Mouse (Mus musculus) liver, embryonic 11.5 days (tissue): Measurements from ENCODE around the gene Adamts13. TPM values are rescaled to one million over a fixed set of nuclear protein-coding genes. Genes with fewer than 3 reads are reported as not detected.

Source experiments
- ATAC-seq: fragments of 200-750 bp; cut with Nextera tagmentation; replicated peaks from 2 replicates; pipeline ENCODE4 v1.8.0; 2017; ENCODE audit warnings: moderate number of reproducible peaks, mild to moderate bottlenecking, moderate TSS enrichment, moderate library complexity; ENCODE audit not compliant: low FRiP score
- DNase-seq: peaks from one replicate; pipeline ENCODE4 v3.0.0-alpha.2; 2017; ENCODE audit warnings: low spot score
- H3K27ac ChIP-seq: fragments of 300-500 bp; sonication (generic); 2 replicates; pipeline ENCODE4 v1.5.1; 2014; ENCODE audit warnings: mild to moderate bottlenecking, low read depth, low read length, control low read depth
- H3K27me3 ChIP-seq: fragments of 300-500 bp; sonication (generic); replicated peaks from 2 replicates; pipeline ENCODE4 v1.6.1; 2014; ENCODE audit warnings: low read length, mixed read lengths; ENCODE audit not compliant: control insufficient read depth, insufficient read depth
- H3K36me3 ChIP-seq: fragments of 300-500 bp; sonication (generic); 2 replicates; pipeline ENCODE4 v1.6.1; 2014; ENCODE audit warnings: mild to moderate bottlenecking, low read length, moderate library complexity, mixed read lengths; ENCODE audit not compliant: control insufficient read depth, insufficient read depth
- H3K4me1 ChIP-seq: fragments of 300-500 bp; sonication (generic); replicated peaks from 2 replicates; pipeline ENCODE4 v1.6.1; 2014; ENCODE audit warnings: low read length, mixed read lengths; ENCODE audit not compliant: control insufficient read depth, insufficient read depth
- H3K4me2 ChIP-seq: fragments of 300-500 bp; sonication (generic); 2 replicates; pipeline ENCODE4 v1.6.1; 2014; ENCODE audit warnings: mild to moderate bottlenecking, control low read depth, moderate library complexity
- H3K4me3 ChIP-seq: fragments of 300-500 bp; sonication (generic); 2 replicates; pipeline ENCODE4 v1.5.1; 2014; ENCODE audit warnings: low read depth, low read length, control low read depth
- H3K9ac ChIP-seq: fragments of 300-500 bp; sonication (generic); 2 replicates; pipeline ENCODE4 v1.6.1; 2014; ENCODE audit warnings: low read depth, low read length, control low read depth
- H3K9me3 ChIP-seq: fragments of 300-500 bp; sonication (generic); 2 replicates; pipeline ENCODE4 v1.6.1; 2016; ENCODE audit warnings: low read length, inconsistent platforms, mixed read lengths; ENCODE audit not compliant: control insufficient read depth
- WGBS: fragments of 180-500 bp; shearing (Covaris S2); extraction: QIAGEN DNeasy Blood & Tissue Kit; methylation state at CpG from one replicate; pipeline ENCODE4 v1.1.7; 2014; 5-methylcytosine and 5-hydroxymethylcytosine counted together
- polyA plus RNA-seq: library from polyadenylated mRNA; unstranded; fragments of >200 nt; fragmentation: Nextera tagmentation; extraction: Ambion mirVana; gene quantifications from 2 replicates; pipeline ENCODE4 v1.2.1, GENCODE M21; 2014

Adamts13 gene
- polyA plus RNA-seq, 1 experiment from 2014 or later, result 0.63 TPM

DNA sequence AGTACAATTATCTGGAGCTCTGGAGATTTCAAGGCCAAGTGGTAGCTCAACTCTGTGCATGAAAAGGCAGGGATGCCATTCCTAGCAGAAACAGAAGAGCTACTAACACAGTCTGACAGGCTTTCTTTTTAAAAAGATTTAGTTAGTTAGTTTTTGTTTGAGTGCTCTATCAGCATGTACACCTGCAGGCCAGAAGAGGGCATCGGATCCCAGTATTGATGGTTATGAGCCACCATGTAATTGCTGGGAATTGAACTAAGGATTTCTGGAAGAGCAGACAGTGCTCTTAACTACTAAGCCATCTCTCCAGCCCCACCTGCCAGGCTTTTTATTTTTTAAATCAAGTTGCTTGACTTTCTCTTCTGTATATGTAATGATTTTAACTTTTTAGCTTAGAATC, 24.3 kb downstream of the Adamts13 start:
- Histone ChIP-seq H3K4me1 (no peaks in the 10 kb centered on the region), H3K4me3 (no peak overlapping the region), H3K27ac (no peak overlapping the region), H3K9ac (no peak overlapping the region), H3K9me3 (no peaks in the 10 kb centered on the region), H3K36me3 (no peaks in the 10 kb centered on the region), H3K4me2 (no peak overlapping the region), H3K27me3 (no peaks in the 10 kb centered on the region)
- ATAC-seq, result no peak
- DNase-seq, result no peak
- 88% methylated on average over 1 of the region's 1 CpGs for WGBS

DNA sequence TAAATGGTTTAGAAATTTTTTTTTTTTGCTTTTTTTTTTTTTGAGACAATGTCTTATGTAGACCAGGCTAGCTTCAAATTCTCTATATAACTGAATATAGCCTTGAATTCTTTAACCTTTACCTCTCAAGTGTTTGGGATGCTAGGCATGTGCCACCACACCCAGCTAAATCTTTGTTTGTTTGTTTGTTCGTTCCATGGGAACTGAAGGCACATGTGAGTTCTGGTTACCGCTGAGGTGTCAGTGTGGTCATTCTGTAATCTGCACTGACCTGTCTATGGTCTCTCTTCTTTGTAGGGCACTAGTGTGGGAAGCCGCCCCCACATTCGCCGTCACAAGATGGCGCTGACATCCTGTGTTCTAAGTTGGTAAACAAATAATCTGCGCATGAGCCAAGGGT, 24.8 kb downstream of the Adamts13 start:
- Histone ChIP-seq H3K27me3 (no peaks in the 10 kb centered on the region), H3K27ac (no peak overlapping the region), H3K9me3 (no peaks in the 10 kb centered on the region), H3K36me3 (no peaks in the 10 kb centered on the region), H3K4me3 (no peak overlapping the region), H3K4me2 (no peak overlapping the region), H3K9ac (no peak overlapping the region), H3K4me1 (no peaks in the 10 kb centered on the region)
- no peak for DNase-seq
- 87% methylated on average over 7 of the region's 7 CpGs for WGBS
- ATAC-seq, result no peak

DNA sequence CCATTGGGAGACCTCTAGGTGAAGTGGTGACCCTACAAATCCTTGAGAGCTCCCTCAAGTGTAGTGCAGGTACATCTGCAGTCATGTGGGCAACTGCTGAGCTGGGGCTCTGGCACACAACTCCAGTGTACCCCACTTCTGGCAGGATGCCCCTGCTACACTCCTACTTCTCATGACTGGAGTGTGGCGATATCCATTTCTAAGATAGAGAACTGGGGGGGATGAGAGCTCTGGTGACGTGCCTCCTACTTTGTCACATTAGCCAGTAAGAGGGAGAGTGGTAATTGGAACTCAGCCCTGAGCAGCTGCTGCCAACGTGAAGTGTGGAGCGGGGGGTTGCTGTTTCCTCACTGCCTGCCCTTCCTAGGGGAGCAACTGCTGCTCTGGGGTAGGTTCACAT, 33.0 kb downstream of the Adamts13 start:
- 59% methylated on average over 4 of the region's 4 CpGs for WGBS
- no peaks in the 10 kb centered on the region for H3K9me3 ChIP-seq
- H3K27ac ChIP-seq, result no peak overlapping the region
- no peaks in the 10 kb centered on the region for H3K27me3 ChIP-seq
- no peak for ATAC-seq
- no peaks in the 10 kb centered on the region for H3K36me3 ChIP-seq
- no peak overlapping the region for H3K9ac ChIP-seq
- no peak overlapping the region for H3K4me3 ChIP-seq
- peaks cover 14% of the 10 kb centered on the region for H3K4me1 ChIP-seq
- no peak for DNase-seq
- no peak overlapping the region for H3K4me2 ChIP-seq

DNA sequence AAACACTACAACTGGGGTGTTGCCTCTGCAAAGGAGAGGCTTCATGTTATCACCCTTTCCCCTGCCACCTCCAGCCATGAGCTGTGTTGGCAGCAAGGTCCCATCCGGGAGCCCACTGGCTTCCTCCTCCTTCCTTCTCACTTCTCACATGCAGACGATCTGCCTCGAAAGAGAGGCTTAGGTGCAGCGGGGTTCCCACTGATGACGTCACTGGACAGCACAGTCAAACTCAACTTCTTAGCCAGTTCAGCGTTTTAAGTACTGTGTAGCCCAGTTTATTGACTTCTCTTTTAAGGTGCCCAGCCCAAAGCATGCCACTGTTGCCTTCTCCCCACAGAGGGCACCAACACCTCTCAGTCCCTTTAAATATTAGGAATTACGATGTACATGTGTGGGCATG, 34.5 kb downstream of the Adamts13 start:
- no peak for DNase-seq
- H3K36me3 ChIP-seq, result no peaks in the 10 kb centered on the region
- no peak overlapping the region for H3K9ac ChIP-seq
- peaks cover 14% of the 10 kb centered on the region for H3K4me1 ChIP-seq
- H3K4me3 ChIP-seq, result no peak overlapping the region
- 58% methylated on average over 7 of the region's 7 CpGs for WGBS
- H3K27me3 ChIP-seq, result no peaks in the 10 kb centered on the region
- H3K27ac ChIP-seq, result no peak overlapping the region
- H3K9me3 ChIP-seq, result no peaks in the 10 kb centered on the region
- ATAC-seq, result no peak
- H3K4me2 ChIP-seq, result no peak overlapping the region

DNA sequence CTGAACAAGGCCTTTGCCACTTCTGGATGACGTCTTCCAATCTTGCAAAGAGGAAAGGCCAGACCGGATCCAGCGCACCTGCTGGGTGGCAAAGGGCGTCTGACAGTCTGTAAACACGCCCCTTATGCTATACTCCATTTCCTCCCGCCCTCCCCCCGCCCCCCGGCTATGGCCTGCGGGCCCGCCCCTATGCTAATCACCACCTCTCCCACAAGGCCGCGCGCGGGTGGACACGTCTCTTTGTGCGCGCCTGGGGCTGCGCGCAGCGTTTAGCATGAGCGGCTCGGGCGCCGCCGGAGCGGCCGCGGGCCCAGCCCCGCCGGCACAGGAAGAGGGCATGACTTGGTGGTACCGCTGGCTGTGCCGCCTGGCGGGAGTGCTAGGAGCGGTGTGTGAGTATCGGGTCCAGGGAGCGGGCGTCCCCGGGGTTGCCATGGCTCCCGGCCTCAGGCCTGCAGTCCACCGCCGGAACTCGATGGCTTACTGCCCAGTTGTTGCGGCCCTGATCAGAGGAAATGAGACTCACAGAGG, 36.6 kb downstream of the Adamts13 start, which contains the start of gene Cacfd1:
Cacfd1 (plus strand) TSS at position 213 of the 531 bp plus-strand sequence.
- Histone ChIP-seq H3K9me3 (no peaks in the 10 kb centered on the region), H3K4me3 (peak within 1 kb of the TSS; percentile 82), H3K27me3 (no peaks in the 10 kb centered on the region), H3K36me3 (peaks cover 9% of the 10 kb centered on the region; the same call in 1 of the 2 replicates), H3K9ac (peak within 1 kb of the TSS; percentile 91), H3K4me1 (peaks cover 14% of the 10 kb centered on the region), H3K27ac (peak within 1 kb of the TSS; percentile 66; the same call in 1 of the 2 replicates), H3K4me2 (peak within 1 kb of the TSS; percentile 92)
- peak; percentile 98 for ATAC-seq
- under 1% methylated on average over 41 of the region's 43 CpGs for WGBS
- peak; percentile 92 for DNase-seq

DNA sequence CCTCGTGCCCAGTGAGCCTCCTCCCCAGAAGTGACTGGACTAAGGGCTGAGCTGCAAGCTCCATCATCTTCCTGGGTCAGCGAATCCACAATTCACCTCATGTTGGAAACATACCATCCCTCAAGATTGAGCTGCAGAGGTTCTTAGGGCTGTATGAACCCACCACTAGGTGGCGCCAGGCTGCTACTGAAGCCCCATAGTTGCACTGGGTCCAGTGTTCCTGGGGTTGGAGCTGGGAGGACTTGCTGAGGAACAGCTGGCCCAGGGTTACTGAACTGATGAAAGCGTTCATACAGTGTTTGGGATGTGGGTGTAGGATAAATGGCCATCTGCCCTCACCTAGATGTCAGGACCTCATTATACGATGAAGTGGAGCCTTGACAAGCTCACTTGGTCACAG, 44.6 kb downstream of the Adamts13 start:
- Histone ChIP-seq H3K27me3 (no peaks in the 10 kb centered on the region), H3K4me3 (no peak overlapping the region), H3K4me1 (no peaks in the 10 kb centered on the region), H3K4me2 (no peak overlapping the region), H3K36me3 (peaks cover 20% of the 10 kb centered on the region), H3K9me3 (no peaks in the 10 kb centered on the region), H3K27ac (no peak overlapping the region), H3K9ac (no peak overlapping the region)
- DNase-seq (no peak), ATAC-seq (peak; percentile 58; the same call in 1 of the 2 replicates)
- 52% methylated on average over 5 of the region's 5 CpGs for WGBS

DNA sequence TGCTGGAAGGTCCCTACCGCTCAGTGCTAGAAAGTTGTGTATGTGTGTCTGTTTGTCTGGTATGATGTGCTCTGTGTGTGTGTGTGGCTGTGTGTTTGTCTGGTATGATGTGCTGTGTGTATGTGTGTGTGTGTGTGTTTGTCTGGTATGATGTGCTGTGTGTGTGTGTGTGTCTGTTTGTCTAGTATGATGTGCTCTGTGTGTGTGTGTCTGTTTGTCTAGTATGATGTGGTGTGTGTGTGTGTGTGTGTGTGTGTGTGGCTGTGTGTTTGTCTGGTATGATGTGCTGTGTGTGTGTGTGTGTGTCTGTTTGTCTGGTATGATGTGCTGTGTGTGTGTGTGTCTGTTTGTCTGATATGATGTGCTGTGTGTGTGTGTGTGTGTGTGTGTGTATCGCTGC, 46.3 kb downstream of the Adamts13 start:
- DNase-seq (no peak), ATAC-seq (no peak)
- Histone ChIP-seq H3K9ac (no peak overlapping the region), H3K9me3 (no peaks in the 10 kb centered on the region), H3K27me3 (no peaks in the 10 kb centered on the region; the same call in 1 of the 2 replicates), H3K4me1 (no peaks in the 10 kb centered on the region), H3K4me2 (no peak overlapping the region), H3K36me3 (peaks cover 13% of the 10 kb centered on the region), H3K4me3 (no peak overlapping the region), H3K27ac (no peak overlapping the region)
- WGBS, result 92% methylated on average over 2 of the region's 2 CpGs

DNA sequence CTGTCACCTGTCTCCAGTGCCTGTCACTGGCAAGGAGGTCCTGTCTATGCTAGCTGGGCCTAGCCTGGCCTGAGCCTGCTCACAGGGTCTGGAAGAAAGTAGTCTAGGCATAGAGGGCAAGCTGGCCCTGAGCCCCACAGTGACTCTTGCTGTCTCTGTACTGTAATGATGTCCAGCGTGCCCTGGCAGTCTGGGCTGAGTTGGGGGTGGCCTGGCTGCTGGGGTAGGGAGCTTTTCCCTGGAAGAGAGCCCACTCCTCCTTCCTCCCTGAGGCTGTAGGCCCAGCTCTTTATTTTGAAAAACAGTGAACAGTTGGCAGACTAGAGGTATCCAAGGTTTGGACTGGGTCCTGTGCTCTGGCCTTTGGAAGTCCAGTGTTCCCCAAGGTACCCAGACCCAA, 47.9 kb downstream of the Adamts13 start:
- DNase-seq (no peak), ATAC-seq (no peak)
- WGBS, result 80% methylated on average over 1 of the region's 1 CpGs
- Histone ChIP-seq H3K9me3 (no peaks in the 10 kb centered on the region), H3K9ac (no peak overlapping the region), H3K27ac (no peak overlapping the region), H3K27me3 (peaks cover 4% of the 10 kb centered on the region; the same call in 1 of the 2 replicates), H3K36me3 (peaks cover 8% of the 10 kb centered on the region), H3K4me2 (no peak overlapping the region), H3K4me3 (no peak overlapping the region), H3K4me1 (no peaks in the 10 kb centered on the region)

DNA sequence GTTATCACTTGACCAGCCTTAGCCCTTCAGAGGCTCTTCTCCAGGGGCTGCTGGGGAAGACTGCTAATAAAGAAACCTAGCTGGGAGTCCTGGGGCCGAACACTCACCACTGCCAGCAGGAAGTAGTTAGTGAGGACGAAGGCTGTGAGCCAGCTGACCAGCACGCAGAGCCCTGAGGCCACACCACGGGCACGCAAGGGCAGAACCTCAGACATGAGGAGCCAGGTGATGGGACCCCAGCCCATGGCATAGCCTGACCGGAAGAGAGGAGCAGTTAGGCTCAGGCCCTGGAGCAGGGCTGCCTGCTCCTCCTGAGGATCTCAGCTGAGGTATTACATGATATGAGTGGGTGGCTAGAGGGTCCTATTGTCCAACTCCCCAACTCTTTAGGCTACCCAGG, 49.4 kb downstream of the Adamts13 start:
- ATAC-seq (no peak), DNase-seq (no peak)
- WGBS, result 80% methylated on average over 6 of the region's 6 CpGs
- peaks cover 4% of the 10 kb centered on the region for H3K36me3 ChIP-seq
- H3K27me3 ChIP-seq, result peaks cover 9% of the 10 kb centered on the region
- no peak overlapping the region for H3K27ac ChIP-seq
- H3K4me1 ChIP-seq, result no peaks in the 10 kb centered on the region
- no peak overlapping the region for H3K4me2 ChIP-seq
- H3K9me3 ChIP-seq, result no peaks in the 10 kb centered on the region
- H3K9ac ChIP-seq, result no peak overlapping the region
- no peak overlapping the region for H3K4me3 ChIP-seq
